Mouse (Mus musculus) stomach, embryonic 15.5 days (tissue): ENCODE data around the gene Hoxc10. TPM values are rescaled to one million over a fixed set of nuclear protein-coding genes. Genes with fewer than 3 reads are reported as not detected.
A peak's percentile ranks its signal among the peaks of the same experiment; 100 is the strongest.

ENCODE experiments used
- ATAC-seq: fragments of 200-750 bp; cut with Nextera tagmentation; 2 replicates; pipeline ENCODE4 v1.8.0; 2017; ENCODE audit warnings: low read depth, moderate number of reproducible peaks, moderate TSS enrichment; ENCODE audit not compliant: insufficient read depth, low FRiP score
- H3K27ac ChIP-seq: fragments of 300-500 bp; sonication (generic); 2 replicates; pipeline ENCODE4 v1.5.1; 2015; ENCODE audit warnings: mild to moderate bottlenecking, inconsistent platforms
- H3K27me3 ChIP-seq: fragments of 300-500 bp; sonication (generic); replicated peaks from 2 replicates; pipeline ENCODE4 v1.6.1; 2015; ENCODE audit warnings: inconsistent platforms
- H3K36me3 ChIP-seq: fragments of 300-500 bp; sonication (generic); 2 replicates; pipeline ENCODE4 v1.6.1; 2015; ENCODE audit warnings: inconsistent platforms
- H3K4me1 ChIP-seq: fragments of 300-500 bp; sonication (generic); 2 replicates; pipeline ENCODE4 v1.6.1; 2015; ENCODE audit warnings: inconsistent platforms
- H3K4me2 ChIP-seq: fragments of 300-500 bp; sonication (generic); 2 replicates; pipeline ENCODE4 v1.6.1; 2015; ENCODE audit warnings: mild to moderate bottlenecking, inconsistent platforms
- H3K4me3 ChIP-seq: fragments of 300-500 bp; sonication (generic); replicated peaks from 2 replicates; pipeline ENCODE4 v1.5.1; 2015; ENCODE audit warnings: inconsistent platforms
- H3K9ac ChIP-seq: fragments of 300-500 bp; sonication (generic); 2 replicates; pipeline ENCODE4 v1.6.1; 2015; ENCODE audit warnings: inconsistent platforms
- H3K9me3 ChIP-seq: fragments of 300-500 bp; sonication (generic); 2 replicates; pipeline ENCODE4 v1.6.1; 2016; ENCODE audit warnings: inconsistent platforms
- WGBS: fragments of 180-500 bp; shearing (Covaris S2); methylation state at CpG from one replicate; pipeline ENCODE4 v1.1.7; 2015; 5-methylcytosine and 5-hydroxymethylcytosine counted together
- polyA plus RNA-seq: library from polyadenylated mRNA; unstranded; fragments of >200 nt; fragmentation: Nextera tagmentation; extraction: Ambion mirVana; gene quantifications from 2 replicates; pipeline ENCODE4 v1.2.1, GENCODE M21; 2015

Hoxc10 gene
- polyA plus RNA-seq, 1 experiment from 2014 or later: 0.31 TPM

DNA sequence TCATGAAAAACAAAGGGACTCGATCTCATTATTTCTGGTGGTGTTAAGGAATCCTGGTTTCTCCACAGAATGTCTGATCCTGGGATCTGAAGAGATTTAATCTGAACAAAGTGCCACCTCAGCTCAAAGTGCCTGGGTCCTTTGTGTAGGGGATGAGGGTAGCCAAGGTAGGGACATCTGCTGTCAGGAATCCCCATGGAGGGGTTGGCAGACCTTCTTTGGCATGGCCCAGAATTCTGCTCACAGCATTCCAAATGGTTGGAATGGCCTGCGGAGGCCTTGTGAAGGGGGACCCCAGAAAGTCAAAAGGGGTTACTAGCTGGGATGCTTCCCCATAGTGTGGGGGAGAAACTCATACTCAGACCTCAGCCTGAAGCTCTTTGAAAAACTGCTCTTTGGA, 17.8 kb upstream of the Hoxc10 start:
- H3K27me3 ChIP-seq: peaks cover 93% of the 10 kb centered on the region
- H3K4me1 ChIP-seq: no peaks in the 10 kb centered on the region
- 12% methylated on average over 2 of the region's 2 CpGs for WGBS
- H3K4me2 ChIP-seq: no peak overlapping the region
- no peaks in the 10 kb centered on the region for H3K9me3 ChIP-seq
- H3K27ac ChIP-seq: no peak overlapping the region
- H3K9ac ChIP-seq: no peak overlapping the region
- no peak overlapping the region for H3K4me3 ChIP-seq
- no peaks in the 10 kb centered on the region for H3K36me3 ChIP-seq
- ATAC-seq: no peak

DNA sequence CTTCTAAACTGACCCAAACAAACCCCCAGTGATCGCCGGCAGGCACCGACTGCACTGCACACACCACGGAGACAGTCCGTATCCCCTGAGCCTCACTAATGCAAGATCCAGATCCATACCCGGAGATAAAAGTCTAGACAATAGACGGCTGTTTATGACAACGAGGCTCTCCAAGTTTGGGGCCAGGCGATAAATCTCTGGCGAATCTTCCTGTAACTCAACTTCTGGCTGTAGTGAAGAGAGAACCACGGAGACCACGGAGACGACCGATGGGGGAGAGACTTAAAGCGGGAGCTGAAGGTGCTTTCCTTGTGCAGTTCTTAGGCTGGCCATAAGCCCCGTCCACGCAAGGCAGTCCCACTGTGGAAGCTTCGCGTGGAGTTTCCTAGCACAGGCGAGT, 16.9 kb upstream of the Hoxc10 start:
- Histone ChIP-seq H3K27ac (no peak overlapping the region), H3K27me3 (peaks cover 94% of the 10 kb centered on the region)

GRCm38 (mm10) chr15:102950877-102951276, 15.7 kb upstream of the Hoxc10 start:
- no peak overlapping the region for H3K4me3 ChIP-seq
- H3K36me3 ChIP-seq: no peaks in the 10 kb centered on the region
- no peaks in the 10 kb centered on the region for H3K4me1 ChIP-seq
- no peak for ATAC-seq
- H3K4me2 ChIP-seq: no peak overlapping the region
- peaks cover 94% of the 10 kb centered on the region for H3K27me3 ChIP-seq
- WGBS: 8% methylated on average over 2 of the region's 2 CpGs
- no peaks in the 10 kb centered on the region for H3K9me3 ChIP-seq
- H3K27ac ChIP-seq: no peak overlapping the region
- H3K9ac ChIP-seq: no peak overlapping the region

More for the DNA sequence above, 16.9 kb upstream of the Hoxc10 start:
- no peaks in the 10 kb centered on the region for H3K36me3 ChIP-seq
- H3K9me3 ChIP-seq: no peaks in the 10 kb centered on the region
- ATAC-seq: no peak
- no peak overlapping the region for H3K4me3 ChIP-seq
- no peak overlapping the region for H3K9ac ChIP-seq
- WGBS: under 1% methylated on average over 20 of the region's 20 CpGs
- no peaks in the 10 kb centered on the region for H3K4me1 ChIP-seq
- no peak overlapping the region for H3K4me2 ChIP-seq

GRCm38 (mm10) chr15:102953561-102953960, 13.0 kb upstream of the Hoxc10 start:
- Histone ChIP-seq H3K4me2 (no peak overlapping the region), H3K27ac (no peak overlapping the region), H3K9me3 (no peaks in the 10 kb centered on the region), H3K4me3 (no peak overlapping the region), H3K9ac (no peak overlapping the region), H3K27me3 (peaks cover 95% of the 10 kb centered on the region), H3K36me3 (no peaks in the 10 kb centered on the region), H3K4me1 (no peaks in the 10 kb centered on the region)
- ATAC-seq: no peak
- 6% methylated on average over 6 of the region's 6 CpGs for WGBS

GRCm38 (mm10) chr15:102954192-102955006, 12.2 kb upstream of the Hoxc10 start, which contains the start of gene Hoxc11:
Gene Hoxc11 (plus strand): TSS chr15:102954427.
- Histone ChIP-seq H3K4me3 (no peak within 1 kb of the TSS), H3K27me3 (peaks cover 91% of the 10 kb centered on the region), H3K4me2 (no peak within 1 kb of the TSS), H3K27ac (no peak within 1 kb of the TSS), H3K36me3 (no peaks in the 10 kb centered on the region), H3K9ac (no peak within 1 kb of the TSS), H3K4me1 (no peaks in the 10 kb centered on the region), H3K9me3 (no peaks in the 10 kb centered on the region)
- no peak for ATAC-seq
- 1% methylated on average over 57 of the region's 57 CpGs for WGBS

- H3K4me1 ChIP-seq: no peaks in the 10 kb centered on the region
- no peak for ATAC-seq
- H3K4me3 ChIP-seq: no peak overlapping the region
- H3K27me3 ChIP-seq: peaks cover 93% of the 10 kb centered on the region
- 1% methylated on average over 24 of the region's 28 CpGs for WGBS
- H3K27ac ChIP-seq: no peak overlapping the region
- H3K36me3 ChIP-seq: no peaks in the 10 kb centered on the region
- no peaks in the 10 kb centered on the region for H3K9me3 ChIP-seq
- H3K4me2 ChIP-seq: no peak overlapping the region
- H3K9ac ChIP-seq: no peak overlapping the region
These were observed 11.6 kb upstream of the Hoxc10 start for GRCm38 (mm10) chr15:102955007-102955382.

DNA sequence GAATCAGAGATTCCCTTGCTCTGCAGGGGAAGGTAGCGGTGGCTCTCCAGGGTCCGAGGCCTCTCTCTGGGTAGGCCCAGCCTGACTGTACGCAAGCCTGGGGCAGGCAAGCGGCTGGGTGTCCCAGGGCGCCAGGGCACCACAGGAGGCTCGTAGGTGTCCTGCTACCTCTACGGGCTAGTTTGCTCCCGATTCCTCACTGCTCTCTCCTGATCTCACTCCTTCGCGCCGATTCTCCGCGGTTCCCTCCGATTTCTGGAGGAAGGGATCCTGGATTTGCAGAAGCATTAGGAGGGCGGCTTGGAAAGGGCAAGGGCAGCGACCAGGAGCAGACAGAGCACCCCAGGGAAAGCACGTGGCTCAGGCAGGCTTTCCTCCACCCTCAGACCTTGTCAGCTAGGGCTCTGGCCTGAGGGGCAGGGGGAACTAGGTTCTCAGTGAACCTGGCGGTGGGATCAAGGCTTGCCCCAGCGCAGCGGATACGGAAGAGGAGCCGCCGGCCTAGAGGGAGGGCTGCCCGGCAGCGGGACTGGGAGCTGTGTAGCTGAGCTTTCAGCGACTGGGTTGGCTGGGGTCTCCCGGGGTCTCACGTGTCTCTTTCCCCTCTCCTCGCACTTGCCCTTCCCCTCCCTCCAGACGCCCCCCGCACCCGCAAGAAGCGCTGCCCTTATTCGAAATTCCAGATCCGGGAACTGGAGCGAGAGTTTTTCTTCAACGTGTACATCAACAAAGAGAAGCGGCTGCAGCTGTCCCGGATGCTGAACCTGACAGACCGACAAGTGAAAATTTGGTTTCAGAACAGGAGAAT, 10.6 kb upstream of the Hoxc10 start:
- Histone ChIP-seq H3K27ac (no peak overlapping the region), H3K4me2 (no peak overlapping the region), H3K36me3 (no peaks in the 10 kb centered on the region), H3K27me3 (peaks cover 95% of the 10 kb centered on the region), H3K9me3 (no peaks in the 10 kb centered on the region), H3K4me3 (0 out of 2 replicates have a peak overlapping the region, but pooled peaks have one; percentile 8), H3K9ac (no peak overlapping the region), H3K4me1 (no peaks in the 10 kb centered on the region)
- whole genome bisulfite sequencing: 2% methylated on average over 40 of the region's 40 CpGs
- ATAC-seq: no peak

GRCm38 (mm10) chr15:102956906-102957305, 9.7 kb upstream of the Hoxc10 start:
- Histone ChIP-seq H3K27ac (no peak overlapping the region), H3K4me3 (no peak overlapping the region), H3K4me2 (no peak overlapping the region), H3K9me3 (no peaks in the 10 kb centered on the region), H3K4me1 (no peaks in the 10 kb centered on the region), H3K36me3 (no peaks in the 10 kb centered on the region), H3K9ac (no peak overlapping the region), H3K27me3 (peaks cover 93% of the 10 kb centered on the region)
- ATAC-seq: no peak
- WGBS: 3% methylated on average over 12 of the region's 12 CpGs

DNA sequence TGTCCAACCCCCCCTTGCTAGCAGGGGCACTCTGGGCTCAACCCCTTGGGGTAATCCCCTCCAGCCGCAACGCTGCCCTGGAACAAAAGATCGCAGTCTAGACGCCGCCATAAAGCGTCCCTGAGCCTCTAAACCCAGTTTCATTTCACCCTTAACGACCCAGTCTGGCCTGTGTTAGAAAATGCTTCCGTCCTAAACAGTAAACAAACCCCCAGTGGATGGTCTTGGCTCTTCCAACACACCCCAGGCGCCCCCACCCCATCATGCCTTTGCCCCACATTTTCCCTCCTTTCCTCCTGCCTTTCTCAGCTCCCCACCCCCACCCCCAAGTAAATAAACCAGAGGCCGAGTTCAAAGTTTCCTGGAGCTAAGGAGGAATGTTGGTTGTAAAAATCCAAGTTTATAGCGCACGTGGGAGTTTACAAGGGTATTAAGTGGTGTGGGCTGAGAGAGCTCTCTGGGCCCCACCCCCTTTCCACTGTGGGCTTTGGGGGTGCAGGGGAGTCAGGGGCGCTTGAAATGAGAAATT, 6.9 kb upstream of the Hoxc10 start:
- Histone ChIP-seq H3K4me2 (no peak overlapping the region), H3K4me3 (no peak overlapping the region), H3K27ac (no peak overlapping the region), H3K27me3 (peaks cover 89% of the 10 kb centered on the region), H3K4me1 (no peaks in the 10 kb centered on the region), H3K9ac (no peak overlapping the region), H3K36me3 (no peaks in the 10 kb centered on the region), H3K9me3 (no peaks in the 10 kb centered on the region)
- WGBS: 2% methylated on average over 13 of the region's 13 CpGs
- ATAC-seq: no peak

GRCm38 (mm10) chr15:102961728-102962127, 4.9 kb upstream of the Hoxc10 start:
- Histone ChIP-seq H3K4me3 (no peak overlapping the region), H3K9ac (no peak overlapping the region), H3K27me3 (peaks cover 89% of the 10 kb centered on the region), H3K4me2 (no peak overlapping the region), H3K9me3 (no peaks in the 10 kb centered on the region), H3K36me3 (no peaks in the 10 kb centered on the region), H3K4me1 (peaks cover 5% of the 10 kb centered on the region; the same call in 1 of the 2 replicates), H3K27ac (no peak overlapping the region)
- ATAC-seq: no peak
- 4% methylated on average over 6 of the region's 6 CpGs for WGBS

- H3K27me3 ChIP-seq: peaks cover 89% of the 10 kb centered on the region
- 2% methylated on average over 13 of the region's 13 CpGs for WGBS
- H3K4me3 ChIP-seq: no peak overlapping the region
- no peaks in the 10 kb centered on the region for H3K9me3 ChIP-seq
- no peak overlapping the region for H3K9ac ChIP-seq
- H3K27ac ChIP-seq: no peak overlapping the region
- no peak for ATAC-seq
- H3K4me1 ChIP-seq: peaks cover 8% of the 10 kb centered on the region; the same call in 1 of the 2 replicates
- H3K36me3 ChIP-seq: no peaks in the 10 kb centered on the region
- H3K4me2 ChIP-seq: no peak overlapping the region
These were observed 4.1 kb upstream of the Hoxc10 start for GRCm38 (mm10) chr15:102962492-102962891.

GRCm38 (mm10) chr15:102963259-102963658, 3.3 kb upstream of the Hoxc10 start:
- Histone ChIP-seq H3K9ac (no peak overlapping the region), H3K4me2 (no peak overlapping the region), H3K4me3 (no peak overlapping the region), H3K27me3 (peaks cover 88% of the 10 kb centered on the region), H3K9me3 (no peaks in the 10 kb centered on the region), H3K36me3 (no peaks in the 10 kb centered on the region), H3K4me1 (peaks cover 8% of the 10 kb centered on the region; the same call in 1 of the 2 replicates), H3K27ac (no peak overlapping the region)
- 4% methylated on average over 8 of the region's 8 CpGs for WGBS
- ATAC-seq: no peak
